Mouse (Mus musculus) adrenal gland, adult 8-10 months (tissue): ENCODE measurements around the gene Garem2. TPM values are rescaled to one million over a fixed set of nuclear protein-coding genes. Genes with fewer than 3 reads are reported as not detected.

Experiments used
- DNase-seq: peaks from one replicate; pipeline ENCODE4 v3.0.0; 2022
- total RNA-seq, 4 experiments: library from RNA; stranded (reverse); gene quantifications; 2 replicates each; pipeline ENCODE4 v1.2.4; 2022

The Garem2 gene
- total RNA-seq, 4 experiments from 2014 or later, result 0.10 TPM; not detected in 3

DNA sequence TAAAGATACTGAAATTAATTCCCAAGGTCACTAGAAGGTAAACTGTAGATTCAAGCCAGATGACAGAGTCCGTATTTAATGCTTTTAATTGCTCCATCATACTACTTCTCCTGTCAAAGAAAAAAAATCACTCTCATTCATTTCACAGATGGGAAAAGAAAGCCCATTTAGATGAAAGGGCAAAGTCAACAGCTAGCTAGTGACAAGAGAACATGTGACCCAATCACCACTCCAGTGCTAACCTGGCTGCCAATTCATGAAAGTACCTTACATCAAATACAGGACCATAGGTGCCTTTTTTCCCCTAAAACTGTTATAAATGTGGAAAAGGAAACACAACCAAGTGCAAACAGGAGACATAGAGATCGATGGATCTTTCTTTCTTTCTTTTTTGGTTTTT is 48.3 kb downstream of the Garem2 start:
- no peak for DNase-seq

DNA sequence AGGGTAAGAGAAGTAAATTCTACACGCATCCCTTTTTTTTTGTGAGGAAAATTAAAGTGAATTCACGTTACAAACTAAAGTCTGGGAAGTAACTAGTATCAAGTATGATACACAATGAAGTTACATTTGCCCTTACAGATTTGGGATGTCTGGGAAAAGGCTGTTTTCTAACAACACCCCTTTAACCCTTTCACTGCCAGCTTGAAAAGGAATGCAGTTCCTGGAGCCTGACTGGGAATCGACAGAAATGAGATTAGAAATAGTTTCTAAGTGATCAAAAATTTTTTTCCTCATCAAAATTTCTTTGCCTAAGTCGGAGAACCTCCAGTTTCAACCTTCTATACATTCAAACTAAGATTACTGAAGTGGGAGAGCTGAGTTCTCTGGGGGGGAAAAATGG is 49.1 kb downstream of the Garem2 start:
- no peak for DNase-seq

DNA sequence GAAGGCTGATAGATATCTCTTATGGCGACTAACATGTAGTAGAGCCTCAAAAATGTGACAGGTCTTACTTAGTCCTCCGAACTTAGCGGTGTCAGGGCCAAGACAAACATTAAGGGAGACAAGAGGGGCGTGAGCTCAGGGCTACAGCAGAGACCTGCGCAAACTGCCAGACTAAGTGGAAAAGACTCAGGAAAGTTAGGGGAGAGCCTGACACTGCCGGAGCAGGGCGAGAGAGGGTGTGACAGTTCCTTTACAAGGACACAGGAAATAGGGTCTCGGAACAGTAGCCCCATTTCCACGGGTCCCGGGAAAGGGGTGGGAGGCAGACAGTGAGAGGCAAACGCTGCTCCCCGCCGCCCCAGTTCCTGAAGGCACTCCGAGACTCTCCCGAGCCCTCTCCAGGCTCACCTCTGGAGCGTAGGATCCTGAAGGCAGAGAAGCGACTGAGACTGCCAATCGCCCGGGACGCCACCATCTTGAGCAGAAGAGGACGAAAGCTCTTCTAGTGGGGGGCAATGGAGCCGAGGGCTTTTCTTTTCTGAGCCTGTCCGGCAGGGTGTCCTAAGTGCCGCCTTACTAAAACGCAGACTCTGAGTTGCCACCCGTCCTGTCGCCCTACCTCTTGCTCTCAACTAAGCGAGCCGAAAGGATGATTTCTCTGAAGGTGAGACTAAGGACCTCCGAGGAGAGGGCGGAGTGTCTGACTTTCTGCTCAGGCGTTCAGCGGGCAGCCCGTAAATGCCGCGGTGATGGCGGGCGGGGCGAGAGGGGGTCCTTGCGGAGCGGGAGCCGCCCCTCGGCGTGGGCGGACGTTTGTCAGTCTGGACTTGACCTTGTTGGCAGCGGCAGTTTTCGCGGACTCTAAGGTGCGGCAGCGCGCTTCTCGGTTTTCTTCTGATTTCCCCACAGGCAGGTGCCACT is 49.8 kb downstream of the Garem2 start, which contains the start of the genes Hadha and Hadhb:
TSS of gene Hadha (minus strand) at position 689 of the 921 bp plus-strand sequence.
TSS of gene Hadhb (plus strand) at position 775 of the 921 bp plus-strand sequence.
- peak; percentile 89 for DNase-seq

DNA sequence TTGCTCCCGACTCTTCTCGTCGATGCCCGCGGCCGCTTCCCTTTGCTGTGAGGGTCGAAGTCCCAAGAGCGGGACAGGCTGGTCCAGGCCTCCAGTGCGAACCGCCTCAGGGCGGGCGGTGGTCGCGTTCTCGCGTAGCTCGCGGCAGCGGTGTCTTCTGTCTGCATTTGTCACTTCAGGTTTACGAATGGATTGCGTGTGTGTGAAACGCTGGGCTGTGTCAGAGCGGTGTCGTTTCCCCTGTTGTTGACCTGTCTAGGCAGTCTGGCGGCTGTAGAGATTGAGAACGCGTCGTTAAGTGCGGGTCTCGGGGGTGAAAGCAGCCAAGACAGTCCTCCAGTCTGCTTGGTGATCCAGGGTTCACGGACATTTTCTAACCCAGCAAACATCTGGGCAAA is 50.4 kb downstream of the Garem2 start:
- no peak for DNase-seq

DNA sequence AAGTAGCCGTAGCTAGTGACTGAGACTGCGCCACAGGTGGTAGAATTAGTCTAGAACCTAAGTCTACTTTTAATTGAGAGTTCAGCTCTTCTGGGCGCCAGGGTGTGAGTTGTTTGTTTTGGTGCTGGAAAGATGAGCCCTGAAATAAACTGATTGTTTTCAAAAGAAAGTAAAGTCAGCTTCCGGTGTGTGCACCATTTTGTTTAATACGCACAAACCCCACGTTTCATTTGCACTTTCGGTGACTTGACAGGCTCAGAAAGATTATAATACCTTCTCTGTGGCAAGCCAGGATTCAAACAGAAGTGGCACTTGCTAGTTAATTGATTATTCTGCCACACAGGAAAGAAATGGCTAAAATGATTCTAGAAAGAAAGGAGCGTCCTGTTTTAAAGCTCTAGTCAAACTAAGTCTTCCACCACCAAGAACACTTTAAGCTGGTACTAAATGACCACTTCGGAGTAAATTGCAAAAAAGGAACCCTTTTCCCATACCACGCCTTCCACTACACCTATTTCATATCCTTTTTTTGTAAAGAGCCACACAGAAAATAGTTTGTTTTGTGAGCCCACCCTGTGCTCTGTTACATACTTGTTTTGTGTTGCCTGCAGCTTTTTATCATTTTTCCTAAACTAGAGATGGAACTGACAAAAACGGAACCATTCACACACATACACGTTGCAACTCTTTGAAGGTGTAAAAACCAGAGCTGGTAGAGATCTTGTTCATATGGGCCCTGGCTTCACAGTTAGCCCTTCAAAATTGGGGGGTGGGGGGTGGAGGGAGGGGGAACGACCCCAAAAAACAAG is 51.1 kb downstream of the Garem2 start:
- DNase-seq, result no peak

DNA sequence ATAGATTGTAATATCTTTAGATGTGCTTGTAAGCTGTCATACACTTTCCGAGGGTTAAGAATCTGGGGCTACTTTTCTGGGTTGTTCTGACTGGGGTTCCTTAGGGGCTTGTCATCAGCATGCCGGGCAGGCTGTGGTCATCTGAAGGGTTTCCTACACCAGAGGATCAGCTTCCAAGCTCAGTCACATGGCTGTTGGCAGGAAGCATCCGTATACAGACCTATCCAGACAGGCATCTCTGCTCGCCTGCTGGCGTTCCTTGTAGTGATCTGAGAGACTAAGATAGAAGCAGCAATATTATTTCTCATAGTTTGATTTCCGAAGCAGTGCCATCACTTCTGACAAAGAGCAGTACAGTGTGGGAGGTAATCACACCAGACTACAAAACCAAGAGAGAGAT is 54.6 kb downstream of the Garem2 start:
- DNase-seq, result no peak

DNA sequence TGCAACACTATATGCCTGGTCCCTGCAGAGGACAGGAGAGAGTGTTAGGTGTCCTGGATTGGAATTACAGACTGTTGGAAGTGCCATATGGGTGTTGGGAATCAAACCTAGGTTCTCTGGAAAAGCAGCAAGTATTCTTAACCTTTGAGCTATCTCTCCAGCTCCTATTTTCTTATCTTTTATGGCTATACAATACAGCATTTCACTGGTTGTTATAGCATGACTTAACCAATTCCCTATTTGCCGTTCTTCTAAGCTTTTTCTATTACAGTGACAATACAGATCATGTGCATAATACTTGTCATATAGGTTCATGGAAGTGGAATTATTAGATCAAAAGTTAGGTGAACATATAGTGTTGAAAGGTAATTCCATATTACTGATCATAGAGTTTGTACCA is 56.9 kb downstream of the Garem2 start:
- DNase-seq, result no peak

DNA sequence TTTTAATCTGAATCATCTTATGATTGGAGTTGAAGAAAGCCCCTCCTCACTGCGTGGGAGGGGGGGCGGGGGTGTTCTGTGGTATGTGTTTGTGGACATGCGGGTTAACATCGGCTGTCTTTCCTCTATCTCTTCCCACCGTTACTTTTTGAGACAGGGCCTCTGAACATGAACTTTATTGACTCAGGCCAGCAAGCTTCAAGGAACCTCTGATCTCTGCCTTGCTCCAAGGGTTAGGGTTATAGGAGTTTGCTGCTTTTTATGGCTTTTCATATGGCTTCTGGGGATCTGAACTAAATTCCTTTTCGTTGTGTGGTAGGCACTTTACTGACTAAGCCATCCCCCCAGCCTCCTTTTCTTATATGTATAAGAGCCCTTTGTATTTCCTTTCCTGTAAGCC is 57.4 kb downstream of the Garem2 start:
- DNase-seq, result no peak

DNA sequence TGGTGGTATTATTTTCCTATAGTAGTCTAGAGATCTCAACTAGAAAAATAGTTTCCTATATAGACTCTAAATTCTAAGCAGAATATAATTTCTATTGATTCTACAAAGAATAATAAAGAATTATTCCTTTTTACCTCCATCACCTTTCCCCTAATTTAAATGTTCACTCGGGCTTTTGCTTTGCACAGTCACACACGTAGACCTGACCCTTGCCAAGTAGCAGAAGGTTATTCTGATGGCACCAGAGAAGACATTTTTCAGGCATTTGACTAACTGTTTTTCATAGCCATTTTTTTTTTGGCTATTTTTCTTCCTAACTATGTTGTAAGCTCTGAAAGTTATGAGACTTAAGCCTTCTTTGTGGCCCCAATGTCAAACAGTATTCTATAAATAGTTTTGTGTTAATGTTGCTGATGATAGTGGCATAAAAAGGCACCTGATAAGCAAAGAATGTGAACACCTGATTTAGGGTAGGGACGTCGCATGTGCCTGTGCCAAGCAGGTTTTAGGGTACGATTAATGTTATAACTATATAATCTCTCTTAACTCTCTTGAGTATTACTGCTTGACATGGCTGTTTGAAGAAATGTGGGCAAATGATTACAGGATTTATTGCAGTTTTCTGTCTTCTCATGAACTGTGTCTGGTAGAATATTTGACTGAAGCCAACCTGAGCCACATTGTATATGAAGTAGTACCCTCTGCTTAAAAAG is 60.4 kb downstream of the Garem2 start:
- DNase-seq, result no peak

Other genes starting within 250 kb of the Garem2 start
- gene Il6, start 92.0 kb upstream of the Garem2 start, total RNA-seq, result not detected
- 10 to 100 TPM; 12.9 to 19.7 (median 18.0) TPM for gene Tyms, start 31.5 kb upstream of the Garem2 start, total RNA-seq
- gene 3110082J24Rik, start 925 bp downstream of the Garem2 start, total RNA-seq, result not detected
- gene Hadha, start 50.0 kb downstream of the Garem2 start, total RNA-seq, result 100 to 1,000 TPM; 363 to 446 (median 399) TPM
- 100 to 1,000 TPM; 412 to 817 (median 632) TPM for gene Hadhb, start 50.1 kb downstream of the Garem2 start, total RNA-seq
- gene Adgrf3, start 100.6 kb downstream of the Garem2 start, total RNA-seq, result not detected
- 10 to 100 TPM; 15.1 to 24.5 (median 20.4) TPM for gene Selenoi, start 127.4 kb downstream of the Garem2 start, total RNA-seq
- 1 to 10 TPM in 3 of 4 experiments, under 1 TPM in 1; 0.59 to 2.1 (median 1.1) TPM for gene Drc1, start 176.2 kb downstream of the Garem2 start, total RNA-seq